Mouse (Mus musculus) midbrain, postnatal 0 days (tissue): ENCODE data around the gene Csrnp3. TPM values are rescaled to one million over a fixed set of nuclear protein-coding genes. Genes with fewer than 3 reads are reported as not detected.

Experiments used
- ATAC-seq: fragments of 200-750 bp; cut with Nextera tagmentation; 2 replicates; pipeline ENCODE4 v1.8.0; 2017; ENCODE audit warnings: moderate number of reproducible peaks, mild to moderate bottlenecking, moderate TSS enrichment, moderate library complexity; ENCODE audit not compliant: low FRiP score
- DNase-seq: peaks from one replicate; pipeline ENCODE4 v3.0.0-alpha.2; 2015; ENCODE audit warnings: low spot score
- H3K27ac ChIP-seq: fragments of 300-500 bp; sonication (generic); 2 replicates; pipeline ENCODE4 v1.5.1; 2014; ENCODE audit warnings: low read depth, mild to moderate bottlenecking, low read length, mixed read lengths
- H3K27me3 ChIP-seq: fragments of 300-500 bp; sonication (generic); 2 replicates; pipeline ENCODE4 v1.6.1; 2014; ENCODE audit warnings: low read length, control low read depth, mixed read lengths; ENCODE audit not compliant: insufficient read depth
- H3K36me3 ChIP-seq: fragments of 300-500 bp; sonication (generic); 2 replicates; pipeline ENCODE4 v1.6.1; 2014; ENCODE audit warnings: low read length, control low read depth, mixed read lengths; ENCODE audit not compliant: insufficient read depth
- H3K4me1 ChIP-seq: fragments of 300-500 bp; sonication (generic); 2 replicates; pipeline ENCODE4 v1.6.1; 2014; ENCODE audit warnings: mild to moderate bottlenecking, control low read depth, antibody characterized with exemption, low read length, mixed read lengths; ENCODE audit not compliant: insufficient read depth
- H3K4me2 ChIP-seq: fragments of 300-500 bp; sonication (generic); 2 replicates; pipeline ENCODE4 v1.6.1; 2014; ENCODE audit warnings: low read depth, mild to moderate bottlenecking, low read length, mixed read lengths; ENCODE audit not compliant: poor library complexity, severe bottlenecking
- H3K4me3 ChIP-seq: fragments of 300-500 bp; sonication (generic); 2 replicates; pipeline ENCODE4 v1.5.1; 2014; ENCODE audit warnings: low read depth, mild to moderate bottlenecking, low read length, moderate library complexity
- H3K9ac ChIP-seq: fragments of 300-500 bp; sonication (generic); replicated peaks from 2 replicates; pipeline ENCODE4 v1.6.1; 2014; ENCODE audit warnings: mild to moderate bottlenecking, low read length, moderate library complexity, mixed read lengths; ENCODE audit not compliant: poor library complexity, severe bottlenecking
- H3K9me3 ChIP-seq: fragments of 300-500 bp; sonication (generic); 2 replicates; pipeline ENCODE4 v1.6.1; 2016; ENCODE audit warnings: low read length, control low read depth
- CTCF ChIP-seq: IDR thresholded peaks from 2 replicates; pipeline ENCODE4 v1.5.1; 2016; ENCODE audit warnings: antibody characterized with exemption, mild to moderate bottlenecking
- WGBS: fragments of 180-500 bp; shearing (Covaris S2); extraction: QIAGEN DNeasy Blood & Tissue Kit; methylation state at CpG from one replicate; pipeline ENCODE4 v1.1.7; 2014; 5-methylcytosine and 5-hydroxymethylcytosine counted together
- polyA plus RNA-seq: library from polyadenylated mRNA; unstranded; fragments of >200 nt; fragmentation: Nextera tagmentation; extraction: Ambion mirVana; gene quantifications from 2 replicates; pipeline ENCODE4 v1.2.1, GENCODE M21; 2015
- total RNA-seq: library from RNA; depleted of rRNA; stranded (reverse); fragments of >200 nt; gene quantifications from 2 replicates; pipeline ENCODE4 v1.2.3, GENCODE M21; 2014

Csrnp3 gene
- total and polyA plus RNA-seq, 2 experiments from 2014 or later: 46.5 to 97.1 TPM

- WGBS: 61% methylated on average over 4 of the region's 4 CpGs
- no peak overlapping the region for H3K4me2 ChIP-seq
- no peak overlapping the region for H3K27ac ChIP-seq
- ATAC-seq: no peak
- no peaks in the 10 kb centered on the region for H3K27me3 ChIP-seq
- H3K4me3 ChIP-seq: no peak overlapping the region
- no peaks in the 10 kb centered on the region for H3K9me3 ChIP-seq
- no peaks in the 10 kb centered on the region for H3K4me1 ChIP-seq
- no peaks in the 10 kb centered on the region for H3K36me3 ChIP-seq
- no peak overlapping the region for H3K9ac ChIP-seq
- DNase-seq: no peak
- no peak for TF ChIP-seq CTCF
Measured at GRCm38 (mm10) chr2:65963420-65963819, 117.9 kb downstream of the Csrnp3 start.

GRCm38 (mm10) chr2:65968810-65969209 is 123.2 kb downstream of the Csrnp3 start:
- Histone ChIP-seq H3K27ac (no peak overlapping the region), H3K4me2 (no peak overlapping the region), H3K9ac (no peak overlapping the region), H3K4me1 (no peaks in the 10 kb centered on the region), H3K36me3 (peaks cover 8% of the 10 kb centered on the region; the same call in 1 of the 2 replicates), H3K27me3 (no peaks in the 10 kb centered on the region), H3K9me3 (no peaks in the 10 kb centered on the region), H3K4me3 (no peak overlapping the region)
- no peak for DNase-seq
- ATAC-seq: no peak
- 56% methylated on average over 4 of the region's 4 CpGs for WGBS
- no peak for TF ChIP-seq CTCF

GRCm38 (mm10) chr2:65973907-65974306 is 128.3 kb downstream of the Csrnp3 start:
- TF ChIP-seq CTCF: no peak
- ATAC-seq (no peak), DNase-seq (no peak)
- H3K4me2 ChIP-seq: no peak overlapping the region
- no peaks in the 10 kb centered on the region for H3K27me3 ChIP-seq
- no peak overlapping the region for H3K9ac ChIP-seq
- H3K36me3 ChIP-seq: peaks cover 8% of the 10 kb centered on the region; the same call in 1 of the 2 replicates
- WGBS: 89% methylated on average over 4 of the region's 4 CpGs
- no peak overlapping the region for H3K4me3 ChIP-seq
- H3K4me1 ChIP-seq: no peaks in the 10 kb centered on the region
- H3K9me3 ChIP-seq: no peaks in the 10 kb centered on the region
- no peak overlapping the region for H3K27ac ChIP-seq

GRCm38 (mm10) chr2:65975383-65975782 is 129.8 kb downstream of the Csrnp3 start:
- Histone ChIP-seq H3K4me3 (no peak overlapping the region), H3K4me2 (no peak overlapping the region), H3K27me3 (no peaks in the 10 kb centered on the region), H3K9me3 (no peaks in the 10 kb centered on the region), H3K4me1 (no peaks in the 10 kb centered on the region; the same call in 1 of the 2 replicates), H3K36me3 (peaks cover 8% of the 10 kb centered on the region; the same call in 1 of the 2 replicates), H3K9ac (no peak overlapping the region), H3K27ac (no peak overlapping the region)
- no peak for TF ChIP-seq CTCF
- no peak for DNase-seq
- no peak for ATAC-seq
- 50% methylated on average over 5 of the region's 5 CpGs for WGBS

GRCm38 (mm10) chr2:65979338-65980053 is 133.9 kb downstream of the Csrnp3 start:
- no peak for TF ChIP-seq CTCF
- no peak overlapping the region for H3K4me3 ChIP-seq
- no peaks in the 10 kb centered on the region for H3K36me3 ChIP-seq
- H3K4me2 ChIP-seq: peak overlapping the region; percentile 30
- H3K27me3 ChIP-seq: no peaks in the 10 kb centered on the region
- WGBS: 28% methylated on average over 17 of the region's 17 CpGs
- H3K4me1 ChIP-seq: no peaks in the 10 kb centered on the region; the same call in 1 of the 2 replicates
- H3K9ac ChIP-seq: no peak overlapping the region
- peak; percentile 89 for DNase-seq
- peak; percentile 70 for ATAC-seq
- no peaks in the 10 kb centered on the region for H3K9me3 ChIP-seq
- peak overlapping the region; percentile 51 for H3K27ac ChIP-seq

DNA sequence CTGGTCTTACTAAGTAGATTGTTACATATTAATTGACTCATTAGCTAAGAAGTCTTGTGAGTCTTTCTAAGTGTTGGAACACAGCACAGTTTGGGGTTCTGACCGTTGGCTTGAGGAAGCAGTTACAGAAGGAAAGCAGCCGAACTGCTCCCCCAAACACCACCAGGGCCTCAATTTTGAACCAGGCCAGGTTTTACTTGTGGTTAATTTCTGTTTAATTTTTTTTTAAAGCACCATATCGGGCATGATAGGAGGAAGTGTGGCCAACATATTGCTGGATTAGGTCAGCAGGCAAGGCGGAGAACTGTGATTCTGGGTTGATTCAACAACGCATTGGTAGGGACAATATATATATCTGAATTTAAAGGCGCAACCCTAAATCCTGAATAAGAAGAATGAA is 135.9 kb downstream of the Csrnp3 start:
- no peak for TF ChIP-seq CTCF
- Histone ChIP-seq H3K4me1 (no peaks in the 10 kb centered on the region; the same call in 1 of the 2 replicates), H3K9me3 (no peaks in the 10 kb centered on the region), H3K27me3 (no peaks in the 10 kb centered on the region), H3K27ac (no peak overlapping the region), H3K36me3 (no peaks in the 10 kb centered on the region), H3K9ac (no peak overlapping the region), H3K4me3 (no peak overlapping the region), H3K4me2 (no peak overlapping the region)
- WGBS: 95% methylated on average over 6 of the region's 6 CpGs
- DNase-seq (no peak), ATAC-seq (no peak)
